Mouse (Mus musculus) liver, postnatal 0 days (tissue): Measurements from ENCODE around the gene Elf2.
A peak's percentile ranks its signal among the peaks of the same experiment; 100 is the strongest.

Source experiments
- CTCF ChIP-seq: sonication (generic); IDR thresholded peaks from 2 replicates; pipeline ENCODE4 v1.5.1; 2016; ENCODE audit warnings: antibody characterized with exemption, low read depth
- EP300 ChIP-seq: IDR thresholded peaks from 2 replicates; pipeline ENCODE4 v1.6.1; 2016; ENCODE audit warnings: antibody characterized with exemption, low read depth, mild to moderate bottlenecking

DNA sequence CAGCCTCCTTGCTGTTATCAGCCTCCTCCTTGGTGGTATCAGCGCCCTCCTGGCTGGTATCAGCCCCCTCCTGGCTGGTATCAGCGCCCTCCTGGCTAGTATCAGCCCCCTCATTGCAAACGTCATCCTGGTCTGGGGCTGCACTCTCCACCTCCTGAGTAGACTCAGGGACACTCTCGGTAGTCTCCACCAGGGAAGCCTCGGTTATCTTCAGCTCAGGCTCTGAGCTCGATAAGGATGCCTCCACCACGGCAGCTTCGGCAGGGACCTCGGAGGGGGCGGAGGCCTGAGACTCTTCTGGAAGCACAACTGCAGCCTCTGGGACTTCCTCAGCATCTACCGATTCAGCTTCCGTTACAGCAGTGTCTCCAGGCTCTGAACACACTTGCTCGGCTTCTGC is 48.4 kb upstream of the Elf2 start:
- TF ChIP-seq EP300 = peak; percentile 84
- no peak for TF ChIP-seq CTCF
